Mouse (Mus musculus) spleen, embryonic (tissue): ENCODE measurements around the gene Susd6.

Source experiments
- CTCF ChIA-PET: fragments of 350-600 bp; sonication (Branson Sonifier 250); formaldehyde crosslinking; loops from one replicate; lab custom pipeline; 2022; lab: Charles Lee

Gene Susd6

GRCm38 (mm10) chr12:80921301-80921700 lies 131.0 kb downstream of the Susd6 start:
- CTCF ChIA-PET = interaction anchor here (0.6 kb wide), 1 partner anchor 46 kb away, joined by 4 read pairs; no protein-coding TSS in a partner anchor

- CTCF ChIA-PET = no interaction called here
Measured at GRCm38 (mm10) chr12:80922869-80923268, 132.6 kb downstream of the Susd6 start.

- CTCF ChIA-PET = interaction anchor here (0.5 kb wide), 1 partner anchor 103 kb away, joined by 6 read pairs; no protein-coding TSS in a partner anchor
Measured at GRCm38 (mm10) chr12:80923602-80924001, 133.3 kb downstream of the Susd6 start.

- CTCF ChIA-PET = interaction anchor here (0.5 kb wide), 1 partner anchor 104 kb away, joined by 6 read pairs; no protein-coding TSS in a partner anchor
Measured at GRCm38 (mm10) chr12:80924205-80924604, 133.9 kb downstream of the Susd6 start.

GRCm38 (mm10) chr12:80925919-80926318 lies 135.6 kb downstream of the Susd6 start:
- CTCF ChIA-PET = no interaction called here

- CTCF ChIA-PET = no interaction called here
Measured at GRCm38 (mm10) chr12:80926550-80926949, 136.2 kb downstream of the Susd6 start.

GRCm38 (mm10) chr12:80927518-80927917 lies 137.2 kb downstream of the Susd6 start:
- CTCF ChIA-PET = no interaction called here

GRCm38 (mm10) chr12:80928881-80929280 lies 138.6 kb downstream of the Susd6 start:
- CTCF ChIA-PET = interaction anchor here (0.6 kb wide), 1 partner anchor 168 kb away, joined by 5 read pairs; the partner anchor contains the start of gene Ccdc177

- CTCF ChIA-PET = no interaction called here
Measured at GRCm38 (mm10) chr12:80930141-80930540, 139.8 kb downstream of the Susd6 start.
